Mouse (Mus musculus) cerebellum, postnatal 4 days (tissue): ENCODE results near the gene Klhl21.
"Not testable (repeated sequence)": the region's sequence is repeated elsewhere in the genome, so short reads cannot be mapped to it uniquely, and the experiment has no call there.

ENCODE experiments used
- DNase-seq, 2 experiments: peaks; one replicate each; pipeline ENCODE4 v3.0.0; 2022; ENCODE audit warnings: low spot score in 2 of 2, mixed read lengths in 1 of 2

Gene Klhl21

GRCm38 (mm10) chr4:152021568-152022097 lies 13.0 kb downstream of the Klhl21 start:
- no peak for DNase-seq

GRCm38 (mm10) chr4:152022506-152022905 lies 13.9 kb downstream of the Klhl21 start:
- DNase-seq = no peak

- DNase-seq = no peak
Observed at GRCm38 (mm10) chr4:152024525-152024924, 15.9 kb downstream of the Klhl21 start.

GRCm38 (mm10) chr4:152026751-152027508 lies 18.3 kb downstream of the Klhl21 start:
- no peak for DNase-seq

GRCm38 (mm10) chr4:152027524-152027923 lies 18.9 kb downstream of the Klhl21 start, which contains the start of gene Zbtb48:
Gene Zbtb48, minus strand, starts transcription at chr4:152027671.
- peak; percentile 83 to 93 for DNase-seq

- DNase-seq = no peak
Observed at GRCm38 (mm10) chr4:152028456-152028855, 19.9 kb downstream of the Klhl21 start.

GRCm38 (mm10) chr4:152029087-152029486 lies 20.5 kb downstream of the Klhl21 start:
- no peak for DNase-seq

- no peak for DNase-seq
Observed at GRCm38 (mm10) chr4:152029997-152030396, 21.4 kb downstream of the Klhl21 start.

- DNase-seq = no peak
Observed at GRCm38 (mm10) chr4:152032922-152033321, 24.3 kb downstream of the Klhl21 start.

GRCm38 (mm10) chr4:152036464-152036863 lies 27.9 kb downstream of the Klhl21 start:
- not testable (repeated sequence) for DNase-seq

- DNase-seq = no peak
Observed at GRCm38 (mm10) chr4:152038225-152038984, 29.8 kb downstream of the Klhl21 start, which contains the start of gene Tas1r1. Gene Tas1r1, minus strand, starts transcription at chr4:152038568.

GRCm38 (mm10) chr4:152038985-152039830 lies 30.6 kb downstream of the Klhl21 start, which contains the start of gene Nol9:
Gene Nol9, plus strand, starts transcription at chr4:152039321.
- peak; percentile 95 to 97 for DNase-seq

GRCm38 (mm10) chr4:152039831-152040310 lies 31.3 kb downstream of the Klhl21 start:
- DNase-seq = no peak

GRCm38 (mm10) chr4:152041924-152042641 lies 33.5 kb downstream of the Klhl21 start:
- no peak for DNase-seq

- no peak for DNase-seq
Observed at GRCm38 (mm10) chr4:152043171-152043570, 34.6 kb downstream of the Klhl21 start.

GRCm38 (mm10) chr4:152044609-152045008 lies 36.0 kb downstream of the Klhl21 start:
- no peak for DNase-seq

- DNase-seq = no peak
Observed at GRCm38 (mm10) chr4:152062390-152063110, 53.9 kb downstream of the Klhl21 start.

- DNase-seq = no peak
Observed at GRCm38 (mm10) chr4:152067280-152067679, 58.7 kb downstream of the Klhl21 start.
